Mouse (Mus musculus) liver, embryonic 14.5 days (tissue): ENCODE data around the gene Idh1.

ENCODE experiments used
- CTCF ChIP-seq: IDR thresholded peaks from 2 replicates; pipeline ENCODE4 v1.5.1; 2016; ENCODE audit warnings: antibody characterized with exemption, low read depth, control low read depth
- EP300 ChIP-seq: IDR thresholded peaks from 2 replicates; pipeline ENCODE4 v1.6.1; 2016; ENCODE audit warnings: antibody characterized with exemption, low read depth

DNA sequence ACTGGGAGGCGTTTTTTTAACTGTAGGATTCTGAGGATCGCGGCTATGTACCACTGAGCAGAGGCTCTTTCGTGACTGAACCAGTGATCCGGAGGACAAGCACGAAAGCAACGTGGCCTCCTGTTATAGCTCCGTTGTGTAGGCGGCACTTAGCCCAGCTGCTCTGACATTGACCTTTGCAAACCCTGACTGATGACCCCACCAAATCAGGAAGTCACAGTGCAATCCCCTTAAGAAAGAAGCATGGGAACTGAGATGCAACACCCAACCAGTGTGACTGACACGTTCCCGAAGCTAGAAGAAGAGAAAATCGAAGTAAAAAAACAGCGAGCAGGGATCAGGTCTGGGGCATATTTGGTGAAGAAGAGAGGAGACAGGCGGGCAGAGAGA is 73.5 kb downstream of the Idh1 start:
- TF ChIP-seq CTCF (no peak), EP300 (no peak)
